Mouse (Mus musculus) olfactory bulb, adult 2 months (tissue): ENCODE measurements around the gene Akp3.

Experiments used
- CTCF ChIP-seq: fragments of 200-500 bp; IDR thresholded peaks from 2 replicates; pipeline ENCODE4 v1.5.1; 2012; ENCODE audit warnings: low read depth, mild to moderate bottlenecking, low read length, moderate library complexity; ENCODE audit not compliant: insufficient read depth
- POLR2A ChIP-seq: fragments of 200-500 bp; IDR thresholded peaks from 2 replicates; pipeline ENCODE4 v1.6.1; 2012; ENCODE audit warnings: mild to moderate bottlenecking, low read depth, low read length, moderate library complexity; ENCODE audit not compliant: insufficient read depth

DNA sequence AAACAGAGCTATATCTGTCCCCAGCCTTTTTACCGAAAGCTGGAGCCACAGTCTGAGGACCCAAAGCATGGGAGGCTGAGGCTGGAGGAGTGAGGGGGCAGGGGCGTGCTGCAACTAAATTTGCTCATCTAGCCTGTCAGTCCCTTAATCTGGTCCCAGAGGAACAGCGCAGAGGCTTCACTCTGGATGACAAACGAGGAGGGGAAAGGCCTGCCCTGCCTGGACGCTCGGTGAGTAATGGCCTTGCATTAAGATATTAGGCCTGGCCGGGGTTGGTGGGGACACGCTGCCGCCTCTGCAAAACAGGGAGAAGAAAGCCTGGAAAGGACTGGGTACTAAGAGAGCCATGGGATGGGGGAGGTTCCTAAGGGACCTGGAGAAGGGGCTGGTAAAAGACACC is 47.5 kb downstream of the Akp3 start:
- TF ChIP-seq CTCF: no peak
- TF ChIP-seq POLR2A: no peak
